Mouse (Mus musculus) midbrain, embryonic 13.5 days (tissue): ENCODE results near the gene Tmem259. TPM values are rescaled to one million over a fixed set of nuclear protein-coding genes. Genes with fewer than 3 reads are reported as not detected.

Experiments used
- ATAC-seq: fragments of 200-750 bp; cut with Nextera tagmentation; 2 replicates; pipeline ENCODE4 v1.8.0; 2017; ENCODE audit warnings: mild to moderate bottlenecking, moderate TSS enrichment, moderate library complexity
- H3K27ac ChIP-seq: fragments of 300-500 bp; sonication (generic); 2 replicates; pipeline ENCODE4 v1.5.1; 2015; ENCODE audit warnings: inconsistent platforms, mild to moderate bottlenecking, moderate library complexity
- H3K27me3 ChIP-seq: fragments of 300-500 bp; sonication (generic); 2 replicates; pipeline ENCODE4 v1.6.1; 2015; ENCODE audit warnings: mild to moderate bottlenecking, inconsistent platforms
- H3K36me3 ChIP-seq: fragments of 300-500 bp; sonication (generic); 2 replicates; pipeline ENCODE4 v1.6.1; 2015; ENCODE audit warnings: mild to moderate bottlenecking, inconsistent platforms
- H3K4me1 ChIP-seq: fragments of 300-500 bp; sonication (generic); replicated peaks from 2 replicates; pipeline ENCODE4 v1.6.1; 2015; ENCODE audit warnings: inconsistent platforms
- H3K4me2 ChIP-seq: fragments of 300-500 bp; sonication (generic); replicated peaks from 2 replicates; pipeline ENCODE4 v1.6.1; 2015; ENCODE audit warnings: moderate library complexity, mild to moderate bottlenecking, inconsistent platforms
- H3K4me3 ChIP-seq: fragments of 300-500 bp; sonication (generic); replicated peaks from 2 replicates; pipeline ENCODE4 v1.5.1; 2015; ENCODE audit warnings: mild to moderate bottlenecking, inconsistent platforms
- H3K9ac ChIP-seq: fragments of 300-500 bp; sonication (generic); replicated peaks from 2 replicates; pipeline ENCODE4 v1.6.1; 2015; ENCODE audit warnings: mild to moderate bottlenecking, inconsistent platforms
- H3K9me3 ChIP-seq: fragments of 300-500 bp; sonication (generic); 2 replicates; pipeline ENCODE4 v1.6.1; 2016; ENCODE audit warnings: mild to moderate bottlenecking, inconsistent platforms
- WGBS: fragments of 180-500 bp; shearing (Covaris S2); methylation state at CpG from one replicate; pipeline ENCODE4 v1.1.7; 2015; 5-methylcytosine and 5-hydroxymethylcytosine counted together
- polyA plus RNA-seq: library from polyadenylated mRNA; unstranded; fragments of >200 nt; fragmentation: Nextera tagmentation; extraction: Ambion mirVana; gene quantifications from 2 replicates; pipeline ENCODE4 v1.2.1, GENCODE M21; 2015

The Tmem259 gene
- polyA plus RNA-seq, 1 experiment from 2014 or later, result 16.7 TPM

DNA sequence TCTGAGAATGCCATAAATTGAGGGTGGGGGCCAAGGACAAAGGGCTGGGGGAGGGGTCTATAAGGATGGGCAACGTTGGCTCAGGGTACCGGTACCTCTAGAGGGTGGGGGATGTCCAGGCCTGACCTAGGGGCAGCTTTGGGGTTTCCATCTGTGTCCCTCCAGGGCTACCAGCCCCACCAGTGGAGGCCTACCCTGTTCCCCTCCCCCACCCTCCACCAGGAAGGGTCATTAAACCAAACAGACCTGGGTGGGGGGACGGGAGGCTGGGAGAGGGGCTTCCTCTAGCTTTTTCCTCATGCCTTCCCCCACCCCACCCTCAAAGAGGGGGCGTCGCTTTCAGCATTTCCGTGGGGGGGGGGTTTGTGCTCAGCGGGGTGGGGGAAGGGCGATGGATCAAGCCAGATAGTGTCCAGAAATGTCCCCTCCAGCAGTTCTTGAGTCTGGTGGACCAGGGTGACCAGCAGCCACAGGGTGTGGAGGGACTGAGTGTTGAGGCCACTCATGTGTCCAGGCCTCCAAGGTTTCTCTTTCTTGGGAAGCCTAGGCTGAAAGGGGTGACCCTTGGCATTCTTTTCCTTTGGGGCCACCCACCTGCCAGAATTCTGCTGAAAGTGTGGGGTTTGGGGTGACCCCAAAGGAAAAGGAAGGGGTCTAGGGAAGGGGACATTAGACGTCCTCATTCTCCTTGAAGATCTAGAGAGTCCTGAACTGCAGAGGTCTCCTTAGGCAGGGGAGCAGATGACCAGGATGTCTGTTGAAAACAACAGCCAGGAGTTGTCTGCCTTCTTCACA is 55.0 kb downstream of the Tmem259 start:
- H3K4me1 ChIP-seq, result peaks cover 63% of the 10 kb centered on the region
- peak overlapping the region; percentile 87 for H3K9ac ChIP-seq
- WGBS, result 19% methylated on average over 9 of the region's 9 CpGs
- peaks cover 33% of the 10 kb centered on the region for H3K36me3 ChIP-seq
- peak overlapping the region; percentile 89 for H3K27ac ChIP-seq
- ATAC-seq, result no peak
- peak overlapping the region; percentile 81 for H3K4me3 ChIP-seq
- H3K27me3 ChIP-seq, result no peaks in the 10 kb centered on the region; the same call in 1 of the 2 replicates
- no peaks in the 10 kb centered on the region for H3K9me3 ChIP-seq
- peak overlapping the region; percentile 91 for H3K4me2 ChIP-seq

DNA sequence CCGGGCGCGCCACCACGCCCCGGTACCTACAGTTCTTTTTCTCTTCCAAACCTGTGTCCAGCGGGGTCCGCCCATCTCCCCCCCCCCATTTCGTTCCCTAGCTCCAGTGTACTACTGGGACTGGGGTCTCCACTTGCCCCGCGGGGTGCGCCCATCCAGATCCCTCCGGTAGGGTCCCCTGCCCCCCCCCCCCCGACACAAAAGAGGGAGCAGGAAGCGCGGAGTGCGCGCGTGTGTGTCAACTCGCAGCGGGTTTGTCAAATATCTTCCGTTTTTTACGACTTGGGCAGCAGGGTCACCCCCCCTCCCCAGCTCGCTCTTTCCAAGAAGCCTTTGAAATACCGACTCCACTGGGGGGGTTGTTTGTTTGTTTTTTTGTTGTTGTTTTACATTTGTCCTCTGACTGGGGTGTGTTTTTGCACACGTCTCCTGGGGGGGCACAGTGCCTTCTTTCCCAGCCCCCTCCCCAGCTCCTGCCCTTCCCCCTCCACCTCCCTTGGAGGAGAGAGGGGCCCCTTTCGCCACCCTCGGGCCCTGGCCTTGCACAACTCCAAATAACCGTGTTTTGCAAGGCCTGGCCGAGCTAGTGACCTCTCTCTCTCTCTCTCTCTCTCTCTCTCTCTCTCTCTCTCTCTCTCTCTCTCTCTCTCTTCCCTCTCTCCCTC is 56.0 kb downstream of the Tmem259 start:
- no peaks in the 10 kb centered on the region for H3K9me3 ChIP-seq
- peak overlapping the region; percentile 87 for H3K9ac ChIP-seq
- peaks cover 55% of the 10 kb centered on the region for H3K4me1 ChIP-seq
- peaks cover 7% of the 10 kb centered on the region for H3K27me3 ChIP-seq
- peak overlapping the region; percentile 89 for H3K27ac ChIP-seq
- peak overlapping the region; percentile 81 for H3K4me3 ChIP-seq
- no peak for ATAC-seq
- H3K4me2 ChIP-seq, result peak overlapping the region; percentile 91
- WGBS, result 1% methylated on average over 29 of the region's 29 CpGs
- H3K36me3 ChIP-seq, result peaks cover 27% of the 10 kb centered on the region

DNA sequence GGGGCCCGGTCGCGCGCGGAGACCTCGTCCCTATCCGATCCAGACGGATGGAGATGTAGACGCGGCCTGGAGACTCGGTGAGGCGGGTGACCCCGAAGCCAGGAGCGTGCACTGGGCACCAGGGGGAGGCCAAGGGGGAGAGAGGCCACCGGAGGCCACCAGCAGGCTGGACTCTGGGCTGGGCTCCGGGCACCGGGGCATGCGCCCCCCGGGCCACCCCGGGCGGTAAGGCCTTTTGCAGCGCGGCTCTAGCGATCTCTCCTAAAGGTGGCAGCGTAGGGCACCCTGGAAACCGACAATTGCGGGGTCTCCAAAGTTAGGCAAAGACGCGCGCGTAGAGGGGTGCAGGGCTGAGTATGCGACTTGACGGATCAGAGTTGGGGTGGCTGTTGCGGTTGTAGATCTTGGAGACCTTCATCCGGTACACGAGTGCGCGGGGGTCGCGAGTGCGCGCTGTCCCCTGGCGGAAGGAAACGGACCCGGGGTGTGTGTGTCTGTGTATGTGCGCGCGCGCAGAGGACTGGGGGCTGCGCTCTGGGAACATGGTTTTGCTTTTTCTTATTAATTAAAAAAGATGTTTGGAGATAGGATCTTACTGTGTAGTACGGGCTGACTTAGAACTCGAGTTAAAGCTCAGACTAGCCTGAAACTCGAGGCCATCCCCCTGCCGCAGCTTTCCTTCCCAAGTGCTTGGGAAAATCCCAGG is 56.7 kb downstream of the Tmem259 start:
- H3K27ac ChIP-seq, result peak overlapping the region; percentile 89
- ATAC-seq, result peak; percentile 48
- peak overlapping the region; percentile 91 for H3K4me2 ChIP-seq
- H3K4me1 ChIP-seq, result peaks cover 49% of the 10 kb centered on the region
- under 1% methylated on average over 53 of the region's 54 CpGs for WGBS
- peak overlapping the region; percentile 87 for H3K9ac ChIP-seq
- H3K27me3 ChIP-seq, result peaks cover 14% of the 10 kb centered on the region
- H3K4me3 ChIP-seq, result peak overlapping the region; percentile 81
- no peaks in the 10 kb centered on the region for H3K9me3 ChIP-seq
- H3K36me3 ChIP-seq, result peaks cover 21% of the 10 kb centered on the region

DNA sequence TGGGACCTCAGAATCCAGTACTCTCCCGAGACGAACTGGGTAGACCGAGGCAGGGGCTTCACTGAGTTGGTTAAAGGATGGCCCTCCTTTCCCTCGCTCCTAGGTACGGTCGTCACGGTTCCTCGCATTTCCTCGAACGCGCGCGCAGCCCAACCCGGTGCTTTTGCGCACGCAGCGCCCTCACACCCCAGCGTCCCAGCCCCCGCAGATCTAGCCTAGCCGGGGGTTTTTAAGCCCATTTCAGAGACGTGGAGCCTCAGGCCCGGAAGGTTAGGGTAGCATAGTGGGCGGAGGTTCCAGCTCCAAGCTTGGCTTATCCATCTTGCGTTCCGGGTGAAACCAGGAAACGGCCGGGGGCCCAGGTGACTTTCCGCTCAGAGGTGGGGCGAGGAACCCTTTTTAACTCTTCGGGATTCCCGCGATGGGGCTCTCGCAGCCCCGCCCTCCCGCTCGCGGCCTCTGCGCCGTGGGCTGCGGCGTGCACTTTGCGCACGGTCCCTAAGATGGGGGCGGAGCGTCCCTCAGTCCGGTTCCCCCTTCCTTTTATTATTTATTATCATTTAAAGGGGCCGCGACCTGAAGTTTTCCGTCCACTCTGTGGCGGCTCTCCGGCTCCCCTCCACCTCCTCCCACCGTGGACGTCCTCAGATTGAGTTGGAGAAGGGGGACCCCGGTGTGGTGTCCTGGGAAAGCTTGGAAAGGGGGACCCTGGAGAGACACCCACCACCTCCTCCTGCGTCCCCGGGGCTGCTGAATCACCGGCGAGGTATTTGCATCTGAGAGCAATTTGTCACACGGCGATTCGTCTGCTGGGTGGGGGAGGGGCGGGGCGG is 57.4 kb downstream of the Tmem259 start, which contains the start of gene Arid3a:
Gene Arid3a (plus strand): TSS at position 553 of the 833 bp plus-strand sequence.
- H3K27me3 ChIP-seq, result peaks cover 22% of the 10 kb centered on the region
- WGBS, result under 1% methylated on average over 63 of the region's 63 CpGs
- peak; percentile 63 for ATAC-seq
- H3K9ac ChIP-seq, result peak within 1 kb of the TSS; percentile 87
- H3K4me3 ChIP-seq, result peak within 1 kb of the TSS; percentile 81
- H3K36me3 ChIP-seq, result peaks cover 13% of the 10 kb centered on the region
- no peaks in the 10 kb centered on the region for H3K9me3 ChIP-seq
- H3K4me2 ChIP-seq, result peak within 1 kb of the TSS; percentile 91
- peaks cover 43% of the 10 kb centered on the region for H3K4me1 ChIP-seq
- H3K27ac ChIP-seq, result peak within 1 kb of the TSS; percentile 89

DNA sequence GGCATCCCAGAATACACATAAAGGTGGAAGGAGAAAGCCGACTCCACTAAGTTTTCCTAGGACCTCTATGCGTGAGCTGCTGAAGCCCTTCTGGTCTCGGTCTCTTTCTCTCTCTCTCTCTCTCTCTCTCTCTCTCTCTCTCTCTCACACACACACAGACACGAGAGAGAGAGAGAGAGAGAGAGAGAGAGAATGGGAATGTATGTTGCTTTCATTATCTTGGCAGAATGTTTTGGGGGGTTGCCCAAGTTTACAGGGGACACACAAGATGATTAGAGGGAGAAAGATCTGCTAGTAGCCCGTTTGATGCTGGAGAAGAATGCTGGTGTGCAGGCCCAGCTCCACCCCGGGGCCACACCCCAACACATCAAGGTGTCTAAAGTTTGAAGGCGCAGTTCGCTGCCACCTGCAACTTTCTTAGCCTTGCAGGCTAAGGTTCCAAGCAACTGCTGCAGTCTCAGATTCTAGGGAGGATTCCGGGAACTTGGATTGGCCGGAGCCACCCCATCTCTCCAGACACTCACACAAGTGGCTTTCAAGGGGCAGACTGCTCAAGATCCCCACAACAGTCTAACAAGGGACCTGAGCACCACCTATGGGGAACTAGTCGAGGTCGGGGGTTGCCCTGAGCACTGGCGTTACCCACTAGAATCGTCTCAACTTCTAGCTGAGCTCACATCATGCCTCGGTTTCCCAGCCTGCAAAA is 58.2 kb downstream of the Tmem259 start:
- Histone ChIP-seq H3K36me3 (peaks cover 5% of the 10 kb centered on the region), H3K27me3 (peaks cover 30% of the 10 kb centered on the region), H3K9me3 (no peaks in the 10 kb centered on the region), H3K4me1 (peaks cover 48% of the 10 kb centered on the region), H3K4me3 (peak overlapping the region; percentile 81), H3K4me2 (peak overlapping the region; percentile 91), H3K9ac (peak overlapping the region; percentile 87), H3K27ac (no peak overlapping the region)
- no peak; the same call in 1 of the 2 replicates for ATAC-seq
- WGBS, result 14% methylated on average over 14 of the region's 15 CpGs

DNA sequence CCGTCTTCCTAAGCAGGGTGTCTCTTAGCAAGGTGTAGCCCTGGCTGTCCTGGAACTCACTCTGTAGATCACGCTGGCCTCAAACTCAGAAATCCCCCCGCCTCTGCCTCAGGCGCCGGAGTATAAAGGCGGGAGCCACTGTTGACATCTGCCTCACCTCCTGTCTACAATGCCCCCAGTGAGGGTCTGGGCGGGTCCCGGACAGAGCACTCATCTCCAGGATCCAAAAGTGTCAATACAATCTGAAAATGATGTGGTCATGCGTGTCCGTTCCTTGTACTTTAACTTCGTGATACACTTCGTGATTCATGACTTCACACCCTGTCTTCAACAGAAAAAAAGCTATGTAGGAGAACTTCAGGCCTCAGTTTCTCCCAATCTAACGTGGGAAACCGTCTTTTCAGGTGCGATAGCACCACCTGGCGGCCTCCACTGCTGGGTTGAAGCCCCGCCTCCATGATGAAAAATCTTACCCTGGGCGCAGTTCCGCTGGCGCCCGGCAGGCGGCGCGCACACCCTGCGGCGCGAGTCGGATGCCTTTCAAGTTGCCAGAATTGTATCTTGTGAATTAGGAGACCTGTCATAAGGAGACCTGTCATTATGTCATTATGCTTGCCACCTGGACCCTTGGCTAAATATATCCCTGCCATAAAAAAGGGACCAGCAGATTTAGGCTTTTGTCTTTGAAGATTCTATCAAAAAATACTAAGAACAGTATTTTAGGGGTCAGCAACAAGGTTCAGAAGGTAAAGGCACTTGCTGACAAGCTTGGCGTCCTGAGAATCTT is 58.9 kb downstream of the Tmem259 start:
- Histone ChIP-seq H3K4me2 (peak overlapping the region; percentile 91), H3K9ac (no peak overlapping the region)
- 13% methylated on average over 29 of the region's 29 CpGs for WGBS

More for the DNA sequence above, 58.9 kb downstream of the Tmem259 start:
- H3K9me3 ChIP-seq, result no peaks in the 10 kb centered on the region
- H3K4me1 ChIP-seq, result peaks cover 48% of the 10 kb centered on the region
- H3K27ac ChIP-seq, result no peak overlapping the region
- no peaks in the 10 kb centered on the region for H3K36me3 ChIP-seq
- no peak for ATAC-seq
- peaks cover 37% of the 10 kb centered on the region for H3K27me3 ChIP-seq
- H3K4me3 ChIP-seq, result 0 out of 2 replicates have a peak overlapping the region, but pooled peaks have one; percentile 81

Other genes starting within 250 kb of the Tmem259 start
- 38.5 and 43.9 TPM in 2 replicates for gene Polrmt, start 237.7 kb downstream of the Tmem259 start, polyA plus RNA-seq
- gene Fgf22, start 229.3 kb downstream of the Tmem259 start, polyA plus RNA-seq, result 1.1 and 1.3 TPM in 2 replicates
- gene Rnf126, start 217.4 kb downstream of the Tmem259 start, polyA plus RNA-seq, result 71.5 and 82.3 TPM in 2 replicates
- 0.63 and 1.1 TPM in 2 replicates for gene Fstl3, start 207.1 kb downstream of the Tmem259 start, polyA plus RNA-seq
- gene Prss57, start 193.4 kb downstream of the Tmem259 start, polyA plus RNA-seq, result not detected in 2 replicates
- gene Palm, start 190.8 kb downstream of the Tmem259 start, polyA plus RNA-seq, result 246 and 261 TPM in 2 replicates
- gene Misp, start 163.3 kb downstream of the Tmem259 start, polyA plus RNA-seq, result 0.36 and 0.85 TPM in 2 replicates
- gene Ptbp1, start 129.9 kb downstream of the Tmem259 start, polyA plus RNA-seq, result 106 and 116 TPM in 2 replicates
- gene Prtn3, start 109.9 kb downstream of the Tmem259 start, polyA plus RNA-seq, result 14.9 and 16.9 TPM in 2 replicates
- gene Plppr3, start 109.7 kb downstream of the Tmem259 start, polyA plus RNA-seq, result 426 and 432 TPM in 2 replicates
- gene Elane, start 98.1 kb downstream of the Tmem259 start, polyA plus RNA-seq, result not detected in 2 replicates
- gene Cfd, start 93.5 kb downstream of the Tmem259 start, polyA plus RNA-seq, result not detected in 2 replicates
- 62.9 and 69.1 TPM in 2 replicates for gene Med16, start 75.4 kb downstream of the Tmem259 start, polyA plus RNA-seq
- gene Gm26602, start 73.5 kb downstream of the Tmem259 start, polyA plus RNA-seq, result 17.5 and 34.1 TPM in 2 replicates
- gene Kiss1r, start 67.4 kb downstream of the Tmem259 start, polyA plus RNA-seq, result 2.2 and 2.3 TPM in 2 replicates
- gene R3hdm4, start 63.1 kb downstream of the Tmem259 start, polyA plus RNA-seq, result 231 TPM in 2 replicates
- 3.8 and 3.9 TPM in 2 replicates for gene Arid3a, start 57.3 kb downstream of the Tmem259 start, polyA plus RNA-seq
- gene Wdr18, start 24.2 kb downstream of the Tmem259 start, polyA plus RNA-seq, result 76.7 and 78.4 TPM in 2 replicates
- gene Grin3b, start 13.6 kb downstream of the Tmem259 start, polyA plus RNA-seq, result 0.24 and 0.57 TPM in 2 replicates
- 29.5 and 37.1 TPM in 2 replicates for gene Cnn2, start 4.3 kb upstream of the Tmem259 start, polyA plus RNA-seq
- gene Abca7, start 12.2 kb upstream of the Tmem259 start, polyA plus RNA-seq, result 5.4 and 5.8 TPM in 2 replicates
- 1.5 and 1.6 TPM in 2 replicates for gene Arhgap45, start 32.3 kb upstream of the Tmem259 start, polyA plus RNA-seq
- gene Polr2e, start 55.5 kb upstream of the Tmem259 start, polyA plus RNA-seq, result 159 and 174 TPM in 2 replicates
- 498 and 532 TPM in 2 replicates for gene Gpx4, start 62.8 kb upstream of the Tmem259 start, polyA plus RNA-seq
- 13.4 and 15.3 TPM in 2 replicates for gene Sbno2, start 121.2 kb upstream of the Tmem259 start, polyA plus RNA-seq
- 17.7 and 20.7 TPM in 2 replicates for gene Stk11, start 131.5 kb upstream of the Tmem259 start, polyA plus RNA-seq
- 391 and 394 TPM in 2 replicates for gene Atp5d, start 154.3 kb upstream of the Tmem259 start, polyA plus RNA-seq
- gene Cbarp, start 156.5 kb upstream of the Tmem259 start, polyA plus RNA-seq, result 40.6 and 45.3 TPM in 2 replicates
- 35.9 and 40.6 TPM in 2 replicates for gene Midn, start 163.9 kb upstream of the Tmem259 start, polyA plus RNA-seq
- 354 and 412 TPM in 2 replicates for gene Cirbp, start 181.7 kb upstream of the Tmem259 start, polyA plus RNA-seq
- 11.9 and 14.5 TPM in 2 replicates for gene 1600002K03Rik, start 188.6 kb upstream of the Tmem259 start, polyA plus RNA-seq
- gene Efna2, start 195.2 kb upstream of the Tmem259 start, polyA plus RNA-seq, result 34.5 and 41.3 TPM in 2 replicates
- 91.4 and 98.4 TPM in 2 replicates for gene Mum1, start 242.1 kb upstream of the Tmem259 start, polyA plus RNA-seq